Mouse (Mus musculus) kidney, adult 2 months (tissue): ENCODE measurements around the gene Phpt1.

Experiments used
- CTCF ChIP-seq: fragments of 200-500 bp; conservative IDR thresholded peaks from 2 replicates; pipeline ENCODE4 v1.5.1; 2011; ENCODE audit warnings: low read depth, mild to moderate bottlenecking, control low read depth, low read length, moderate library complexity, mixed read lengths; ENCODE audit not compliant: insufficient read depth, insufficient read length
- POLR2A ChIP-seq: fragments of 200-500 bp; IDR thresholded peaks from one replicate; pipeline ENCODE4 v1.6.1; 2011; ENCODE audit warnings: low read depth, low read length, control low read depth

DNA sequence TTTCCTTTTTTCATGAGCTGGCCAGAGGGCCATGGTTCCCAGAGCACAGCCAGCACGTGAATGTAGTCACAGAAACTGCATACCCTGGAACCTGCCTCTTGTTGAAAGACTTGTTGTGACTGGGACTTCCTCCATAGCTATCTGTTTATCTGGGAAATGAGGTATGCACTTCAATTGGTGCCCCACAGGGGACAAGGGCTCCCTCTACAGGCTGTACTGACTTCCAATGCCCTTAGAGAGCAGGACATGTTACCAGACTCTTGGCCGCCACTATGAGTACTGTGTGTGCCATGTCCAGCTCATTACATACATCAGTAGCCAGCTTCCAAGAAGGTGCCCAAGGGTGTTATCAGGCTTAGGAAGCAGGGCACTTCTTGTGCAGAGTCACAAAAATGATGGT, 16.8 kb upstream of the Phpt1 start:
- TF ChIP-seq POLR2A (no peak), CTCF (peak; percentile 68)
